Mouse (Mus musculus): ENCODE measurements around the gene Cst6. TPM values are rescaled to one million over a fixed set of nuclear protein-coding genes. Genes with fewer than 3 reads are reported as not detected.

Gene Cst6
- total and polyA plus RNA-seq, 3 experiments, result 0.26 TPM; not detected in 2

DNA sequence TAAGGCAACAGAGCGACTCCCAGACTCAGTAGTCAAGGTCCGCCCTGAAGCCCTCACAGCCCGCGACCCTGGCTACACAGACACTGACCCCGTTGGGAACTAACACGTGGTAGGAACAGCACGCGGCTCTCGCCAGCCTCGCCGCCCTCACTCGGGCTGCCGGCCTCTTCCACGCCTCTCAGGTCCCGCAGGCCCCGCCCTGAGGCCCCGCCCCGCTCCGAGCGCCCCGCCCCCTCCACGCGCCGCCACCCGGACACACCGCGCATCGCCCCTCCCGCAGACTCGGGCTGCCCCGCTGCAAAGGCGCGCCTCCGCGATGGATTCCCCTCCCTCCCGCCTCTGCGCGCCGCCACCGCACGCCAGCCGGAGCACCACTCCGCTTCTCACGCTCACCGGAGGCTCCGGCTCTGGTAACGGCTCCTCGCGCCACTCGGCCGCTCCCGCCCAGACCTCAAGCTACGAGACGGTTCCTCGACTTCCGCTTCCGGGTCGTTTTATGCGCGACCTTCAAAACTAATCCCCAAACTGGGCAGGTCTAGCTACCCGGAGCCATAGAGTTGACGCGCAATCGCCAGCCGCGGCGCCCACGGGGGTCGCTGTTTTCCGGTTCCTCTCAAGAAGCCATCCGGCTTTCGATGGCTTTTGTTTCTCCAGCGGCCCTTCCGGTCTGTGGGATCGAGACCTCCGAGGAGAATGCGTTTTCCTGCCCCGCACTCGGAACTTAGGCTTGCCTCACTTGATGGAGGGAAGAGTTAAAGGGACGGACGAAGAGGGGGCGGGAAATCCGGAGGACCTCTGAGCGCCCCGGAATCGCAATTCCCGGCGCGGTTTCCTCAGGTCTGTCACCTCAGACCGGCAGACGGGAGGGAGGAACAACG is 17.0 kb upstream of the Cst6 start, which contains the start of gene Eif1ad:
Gene Eif1ad, plus strand, starts transcription at position 567 of the 878 bp plus-strand sequence.
- peak; percentile 99 for DNase-seq (ENCODE audit: low read depth, low spot score)
- Histone ChIP-seq H3K9ac (ENCODE audit: control insufficient read depth, low read depth, low read length, poor library complexity, severe bottlenecking) (peak within 1 kb of the TSS; percentile 98), H3K4me3 (ENCODE audit: control insufficient read depth in 1 of 2, insufficient read depth in 1 of 2, low read depth in 2 of 2, low read length in 2 of 2) (peak within 1 kb of the TSS; percentile 77 to 98), H3K36me3 (ENCODE audit: control insufficient read depth in 1 of 2, insufficient read depth in 2 of 2, low read length in 2 of 2) (peaks cover 1 to 30% of the 10 kb centered on the region in 2 experiments; a peak in 3 of 4 replicates), H3K9me3 (replicated peaks; ENCODE audit: insufficient read depth, low read length) (no peaks in the 10 kb centered on the region), H3K27ac (ENCODE audit: control insufficient read depth, low read depth, low read length) (peak within 1 kb of the TSS; percentile 94), H3K79me2 (ENCODE audit: control insufficient read depth, insufficient read depth, low read length, poor library complexity) (peaks cover 39% of the 10 kb centered on the region), H3K4me1 (ENCODE audit: control insufficient read depth in 1 of 2, insufficient read depth in 2 of 2, low read length in 2 of 2) (peaks cover 0 to 33% of the 10 kb centered on the region in 2 experiments; a peak in 3 of 4 replicates), H3K27me3 (ENCODE audit: control insufficient read depth in 1 of 2, insufficient read depth in 2 of 2, low read length in 2 of 2) (no peaks in the 10 kb centered on the region)
- no peak for TF ChIP-seq ZNF384 (IDR thresholded peaks at IDR 0.05; ENCODE audit: low read depth, low read length)
- TF ChIP-seq CTCF (IDR thresholded peaks at IDR 0.05 in 2 of 3, conservative IDR thresholded peaks at IDR 0.05 in 1 of 3; ENCODE audit: control insufficient read depth in 1 of 3, insufficient read depth in 1 of 3, low read depth in 2 of 3, low read length in 3 of 3, poor library complexity in 1 of 3, severe bottlenecking in 1 of 3), result peak in 1 of 3 experiments; percentile 30; a peak in 1 of 6 replicates
- TF ChIP-seq TBP (IDR thresholded peaks at IDR 0.05; ENCODE audit: low read depth, low read length), result no peak
- TF ChIP-seq MAZ (IDR thresholded peaks at IDR 0.05; ENCODE audit: low read depth, low read length), result peak; percentile 22; the same call in 1 of the 2 replicates
- no peak for TF ChIP-seq MAFK (IDR thresholded peaks at IDR 0.05; ENCODE audit: borderline replicate concordance, low read depth, low read length)
- TF ChIP-seq JUND (IDR thresholded peaks at IDR 0.05; ENCODE audit: low read depth, low read length), result no peak
- TF ChIP-seq UBTF (IDR thresholded peaks at IDR 0.05; ENCODE audit: borderline replicate concordance, insufficient read depth, low read depth, low read length), result no peak
- peak; percentile 58 for TF ChIP-seq MYB (IDR thresholded peaks at IDR 0.05; ENCODE audit: low read depth, low read length)
- TF ChIP-seq TCF12 (IDR thresholded peaks at IDR 0.05; ENCODE audit: low read depth, low read length), result 0 out of 2 replicates have a peak, but pooled peaks have one; percentile 16
- 0 out of 4 replicates have a peak, but pooled peaks of 1 of the 2 experiments have one; percentile 12 for TF ChIP-seq EP300 (IDR thresholded peaks at IDR 0.05; ENCODE audit: low read depth in 1 of 2, low read length in 2 of 2)
- TF ChIP-seq MYC (IDR thresholded peaks at IDR 0.05; ENCODE audit: low read depth, low read length), result peak; percentile 99
- peak; percentile 61; the same call in 1 of the 2 replicates for TF ChIP-seq NELFE (IDR thresholded peaks at IDR 0.05; ENCODE audit: low read depth, low read length)
- no peak for TF ChIP-seq GATA1 (IDR thresholded peaks at IDR 0.05; ENCODE audit: low read depth, low read length)
- peak; percentile 51 to 85; a peak in 3 of 4 replicates for TF ChIP-seq POLR2A (IDR thresholded peaks at IDR 0.05; ENCODE audit: control insufficient read depth in 1 of 2, insufficient read depth in 1 of 2, low read depth in 1 of 2, low read length in 2 of 2, poor library complexity in 1 of 2)
- no peak for TF ChIP-seq RAD21 (IDR thresholded peaks at IDR 0.05; ENCODE audit: low read depth, low read length)
- TF ChIP-seq SMC3 (IDR thresholded peaks at IDR 0.05; ENCODE audit: low read depth, low read length), result no peak
- TF ChIP-seq CHD2 (IDR thresholded peaks at IDR 0.05; ENCODE audit: low read length), result peak; percentile 57
- TF ChIP-seq ZKSCAN1 (IDR thresholded peaks at IDR 0.05; ENCODE audit: low read depth, low read length), result no peak
- TF ChIP-seq MEF2A (IDR thresholded peaks at IDR 0.05; ENCODE audit: extremely low read depth, insufficient replicate concordance, low read depth, low read length, poor library complexity, severe bottlenecking), result no peak
- peak; percentile 51 for TF ChIP-seq POLR2AphosphoS2 (IDR thresholded peaks at IDR 0.05; ENCODE audit: low read length)
- no peak for TF ChIP-seq ZC3H11A (IDR thresholded peaks at IDR 0.05; ENCODE audit: low read depth, low read length)
- peak; percentile 62 for TF ChIP-seq ELF1 (IDR thresholded peaks at IDR 0.05; ENCODE audit: low read depth, low read length)
- no peak for TF ChIP-seq E2F4 (IDR thresholded peaks at IDR 0.05; ENCODE audit: borderline replicate concordance, low read depth, low read length)
- TF ChIP-seq USF2 (IDR thresholded peaks at IDR 0.05; ENCODE audit: borderline replicate concordance in 1 of 2, insufficient read depth in 1 of 2, low read depth in 1 of 2, low read length in 2 of 2), result no peak
- no peak for TF ChIP-seq BHLHE40 (IDR thresholded peaks at IDR 0.05; ENCODE audit: borderline replicate concordance, low read depth, low read length)
- TF ChIP-seq RCOR1 (IDR thresholded peaks at IDR 0.05; ENCODE audit: low read depth, low read length), result no peak
- TF ChIP-seq SIN3A (IDR thresholded peaks at IDR 0.05; ENCODE audit: low read length), result peak; percentile 95
- TF ChIP-seq HCFC1 (IDR thresholded peaks at IDR 0.05; ENCODE audit: low read depth, low read length), result peak; percentile 90
- peak; percentile 98 for TF ChIP-seq MAX (IDR thresholded peaks at IDR 0.05; ENCODE audit: low read length)
- TF ChIP-seq NRF1 (IDR thresholded peaks at IDR 0.05; ENCODE audit: insufficient read depth, low read depth, low read length, poor library complexity, severe bottlenecking), result peak; percentile 21; the same call in 1 of the 2 replicates
- peak; percentile 58; the same call in 1 of the 2 replicates for TF ChIP-seq USF1 (IDR thresholded peaks at IDR 0.05; ENCODE audit: low read depth, low read length)
- peak; percentile 52; the same call in 1 of the 2 replicates for TF ChIP-seq ZMIZ1 (IDR thresholded peaks at IDR 0.05; ENCODE audit: low read depth, low read length)
- TF ChIP-seq KAT2A (conservative IDR thresholded peaks at IDR 0.05; ENCODE audit: low read depth, low read length), result peak; percentile 83
- TF ChIP-seq ETS1 (IDR thresholded peaks at IDR 0.05; ENCODE audit: low read depth, low read length), result no peak

Measured in MEL (cell line).